Mouse (Mus musculus) neural tube, embryonic 14.5 days (tissue): ENCODE results near the gene Rab3il1. TPM values are rescaled to one million over a fixed set of nuclear protein-coding genes. Genes with fewer than 3 reads are reported as not detected.
A peak's percentile ranks its signal among the peaks of the same experiment; 100 is the strongest.

Experiments
- ATAC-seq: fragments of 200-750 bp; cut with Nextera tagmentation; 2 replicates; pipeline ENCODE4 v1.8.0; 2017; ENCODE audit warnings: low read depth, mild to moderate bottlenecking, moderate TSS enrichment, moderate library complexity
- H3K27ac ChIP-seq: fragments of 300-500 bp; sonication (generic); 2 replicates; pipeline ENCODE4 v1.5.1; 2014; ENCODE audit warnings: low read depth, mild to moderate bottlenecking, control low read depth, low read length, moderate library complexity, mixed read lengths
- H3K27me3 ChIP-seq: fragments of 300-500 bp; sonication (generic); 2 replicates; pipeline ENCODE4 v1.6.1; 2014; ENCODE audit warnings: low read length; ENCODE audit not compliant: control insufficient read depth, insufficient read depth
- H3K36me3 ChIP-seq: fragments of 300-500 bp; sonication (generic); 2 replicates; pipeline ENCODE4 v1.6.1; 2014; ENCODE audit warnings: low read length, mixed read lengths; ENCODE audit not compliant: control insufficient read depth, insufficient read depth
- H3K4me1 ChIP-seq: fragments of 300-500 bp; sonication (generic); 2 replicates; pipeline ENCODE4 v1.6.1; 2014; ENCODE audit warnings: low read length; ENCODE audit not compliant: control insufficient read depth, insufficient read depth
- H3K4me2 ChIP-seq: fragments of 300-500 bp; sonication (generic); 2 replicates; pipeline ENCODE4 v1.6.1; 2014; ENCODE audit warnings: mild to moderate bottlenecking, low read depth, low read length, control low read depth
- H3K4me3 ChIP-seq: fragments of 300-500 bp; sonication (generic); 2 replicates; pipeline ENCODE4 v1.5.1; 2014; ENCODE audit warnings: low read depth, low read length, control low read depth, mixed read lengths
- H3K9ac ChIP-seq: fragments of 300-500 bp; sonication (generic); replicated peaks from 2 replicates; pipeline ENCODE4 v1.6.1; 2014; ENCODE audit warnings: low read depth, mild to moderate bottlenecking, control low read depth, low read length, mixed read lengths
- H3K9me3 ChIP-seq: fragments of 300-500 bp; sonication (generic); 2 replicates; pipeline ENCODE4 v1.6.1; 2016; ENCODE audit warnings: low read length; ENCODE audit not compliant: control insufficient read depth
- WGBS: fragments of 180-500 bp; shearing (Covaris S2); extraction: QIAGEN DNeasy Blood & Tissue Kit; methylation state at CpG from one replicate; pipeline ENCODE4 v1.1.7; 2014; 5-methylcytosine and 5-hydroxymethylcytosine counted together
- polyA plus RNA-seq: library from polyadenylated mRNA; unstranded; fragments of >200 nt; fragmentation: Nextera tagmentation; extraction: Ambion mirVana; gene quantifications from 2 replicates; pipeline ENCODE4 v1.2.1, GENCODE M21; 2014

Gene Rab3il1
- polyA plus RNA-seq, 1 experiment from 2014 or later = 13.6 TPM

- peak; percentile 91 for ATAC-seq
- WGBS = under 1% methylated on average over 64 of the region's 69 CpGs
- no peaks in the 10 kb centered on the region for H3K9me3 ChIP-seq
- H3K4me2 ChIP-seq = peak within 1 kb of the TSS; percentile 92
- no peaks in the 10 kb centered on the region for H3K4me1 ChIP-seq
- H3K36me3 ChIP-seq = no peaks in the 10 kb centered on the region
- peak within 1 kb of the TSS; percentile 61 for H3K4me3 ChIP-seq
- H3K27ac ChIP-seq = 0 out of 2 replicates have a peak within 1 kb of the TSS, but pooled peaks have one; percentile 28
- no peaks in the 10 kb centered on the region; the same call in 1 of the 2 replicates for H3K27me3 ChIP-seq
- H3K9ac ChIP-seq = peak within 1 kb of the TSS; percentile 63
Measured at GRCm38 (mm10) chr19:10041388-10042148, 40.1 kb downstream of the Rab3il1 start, which contains the start of gene Fads3. Fads3 (plus strand) TSS chr19:10041569.

GRCm38 (mm10) chr19:10042232-10042631 lies 40.8 kb downstream of the Rab3il1 start:
- Histone ChIP-seq H3K4me3 (peak overlapping the region; percentile 61), H3K4me2 (peak overlapping the region; percentile 92), H3K27me3 (no peaks in the 10 kb centered on the region; the same call in 1 of the 2 replicates), H3K9me3 (no peaks in the 10 kb centered on the region), H3K4me1 (no peaks in the 10 kb centered on the region), H3K27ac (no peak overlapping the region), H3K36me3 (no peaks in the 10 kb centered on the region), H3K9ac (peak overlapping the region; percentile 63)
- peak; percentile 15 for ATAC-seq
- 57% methylated on average over 6 of the region's 6 CpGs for WGBS

- Histone ChIP-seq H3K27ac (no peak overlapping the region), H3K4me1 (no peaks in the 10 kb centered on the region), H3K4me2 (peak overlapping the region; percentile 92), H3K27me3 (no peaks in the 10 kb centered on the region; the same call in 1 of the 2 replicates), H3K36me3 (no peaks in the 10 kb centered on the region), H3K4me3 (peak overlapping the region; percentile 61; the same call in 1 of the 2 replicates), H3K9me3 (no peaks in the 10 kb centered on the region), H3K9ac (no peak overlapping the region)
- ATAC-seq = no peak
- WGBS = 88% methylated on average over 4 of the region's 4 CpGs
Measured at GRCm38 (mm10) chr19:10042816-10043215, 41.3 kb downstream of the Rab3il1 start.

- Histone ChIP-seq H3K9ac (no peak overlapping the region), H3K4me3 (no peak overlapping the region), H3K4me2 (no peak overlapping the region), H3K27ac (no peak overlapping the region), H3K27me3 (no peaks in the 10 kb centered on the region; the same call in 1 of the 2 replicates), H3K9me3 (no peaks in the 10 kb centered on the region), H3K4me1 (no peaks in the 10 kb centered on the region), H3K36me3 (no peaks in the 10 kb centered on the region)
- ATAC-seq = no peak
Measured at GRCm38 (mm10) chr19:10043643-10044042, 42.2 kb downstream of the Rab3il1 start.

- Histone ChIP-seq H3K4me1 (no peaks in the 10 kb centered on the region), H3K27ac (no peak overlapping the region), H3K4me2 (no peak overlapping the region), H3K36me3 (no peaks in the 10 kb centered on the region), H3K9me3 (no peaks in the 10 kb centered on the region), H3K4me3 (no peak overlapping the region), H3K9ac (no peak overlapping the region), H3K27me3 (no peaks in the 10 kb centered on the region; the same call in 1 of the 2 replicates)
- 84% methylated on average over 2 of the region's 2 CpGs for WGBS
- no peak for ATAC-seq
Measured at GRCm38 (mm10) chr19:10045707-10046106, 44.2 kb downstream of the Rab3il1 start.

- H3K4me1 ChIP-seq = no peaks in the 10 kb centered on the region
- no peaks in the 10 kb centered on the region; the same call in 1 of the 2 replicates for H3K27me3 ChIP-seq
- no peak overlapping the region for H3K4me2 ChIP-seq
- WGBS = 73% methylated on average over 4 of the region's 4 CpGs
- no peak overlapping the region for H3K4me3 ChIP-seq
- no peak overlapping the region for H3K27ac ChIP-seq
- H3K9me3 ChIP-seq = no peaks in the 10 kb centered on the region
- no peaks in the 10 kb centered on the region for H3K36me3 ChIP-seq
- H3K9ac ChIP-seq = no peak overlapping the region
- no peak for ATAC-seq
Measured at GRCm38 (mm10) chr19:10046346-10046745, 44.9 kb downstream of the Rab3il1 start.

- no peaks in the 10 kb centered on the region for H3K36me3 ChIP-seq
- H3K9ac ChIP-seq = no peak overlapping the region
- no peak overlapping the region for H3K4me2 ChIP-seq
- WGBS = 68% methylated on average over 3 of the region's 3 CpGs
- no peak for ATAC-seq
- no peak overlapping the region for H3K27ac ChIP-seq
- H3K4me3 ChIP-seq = no peak overlapping the region
- no peaks in the 10 kb centered on the region for H3K9me3 ChIP-seq
- no peaks in the 10 kb centered on the region for H3K4me1 ChIP-seq
- H3K27me3 ChIP-seq = no peaks in the 10 kb centered on the region; the same call in 1 of the 2 replicates
Measured at GRCm38 (mm10) chr19:10046983-10047382, 45.5 kb downstream of the Rab3il1 start.

- no peaks in the 10 kb centered on the region for H3K4me1 ChIP-seq
- H3K27me3 ChIP-seq = no peaks in the 10 kb centered on the region
- no peak overlapping the region for H3K9ac ChIP-seq
- no peaks in the 10 kb centered on the region for H3K36me3 ChIP-seq
- no peaks in the 10 kb centered on the region for H3K9me3 ChIP-seq
- H3K27ac ChIP-seq = no peak overlapping the region
- no peak overlapping the region for H3K4me2 ChIP-seq
- no peak for ATAC-seq
- H3K4me3 ChIP-seq = no peak overlapping the region
Measured at GRCm38 (mm10) chr19:10049533-10049932, 48.1 kb downstream of the Rab3il1 start.

- H3K27me3 ChIP-seq = no peaks in the 10 kb centered on the region
- no peak for ATAC-seq
- no peak overlapping the region for H3K4me2 ChIP-seq
- H3K4me1 ChIP-seq = no peaks in the 10 kb centered on the region
- no peaks in the 10 kb centered on the region for H3K9me3 ChIP-seq
- no peak overlapping the region for H3K4me3 ChIP-seq
- no peak overlapping the region for H3K27ac ChIP-seq
- 91% methylated on average over 2 of the region's 2 CpGs for WGBS
- H3K9ac ChIP-seq = no peak overlapping the region
- H3K36me3 ChIP-seq = no peaks in the 10 kb centered on the region
Measured at GRCm38 (mm10) chr19:10050438-10050837, 49.0 kb downstream of the Rab3il1 start.
